Mouse (Mus musculus) mouse trophoblast stem cell (cell line): ENCODE data around the gene Tyk2.

Experiments
- in situ Hi-C, 2 experiments: fragments of 300-500 bp; cut with MseI, MboI; formaldehyde crosslinking; loops; 2 replicates in 1 of 2; 3 replicates in 1 of 2; pipeline ENCODE4 v1.15.1; 2025

Tyk2 gene

DNA sequence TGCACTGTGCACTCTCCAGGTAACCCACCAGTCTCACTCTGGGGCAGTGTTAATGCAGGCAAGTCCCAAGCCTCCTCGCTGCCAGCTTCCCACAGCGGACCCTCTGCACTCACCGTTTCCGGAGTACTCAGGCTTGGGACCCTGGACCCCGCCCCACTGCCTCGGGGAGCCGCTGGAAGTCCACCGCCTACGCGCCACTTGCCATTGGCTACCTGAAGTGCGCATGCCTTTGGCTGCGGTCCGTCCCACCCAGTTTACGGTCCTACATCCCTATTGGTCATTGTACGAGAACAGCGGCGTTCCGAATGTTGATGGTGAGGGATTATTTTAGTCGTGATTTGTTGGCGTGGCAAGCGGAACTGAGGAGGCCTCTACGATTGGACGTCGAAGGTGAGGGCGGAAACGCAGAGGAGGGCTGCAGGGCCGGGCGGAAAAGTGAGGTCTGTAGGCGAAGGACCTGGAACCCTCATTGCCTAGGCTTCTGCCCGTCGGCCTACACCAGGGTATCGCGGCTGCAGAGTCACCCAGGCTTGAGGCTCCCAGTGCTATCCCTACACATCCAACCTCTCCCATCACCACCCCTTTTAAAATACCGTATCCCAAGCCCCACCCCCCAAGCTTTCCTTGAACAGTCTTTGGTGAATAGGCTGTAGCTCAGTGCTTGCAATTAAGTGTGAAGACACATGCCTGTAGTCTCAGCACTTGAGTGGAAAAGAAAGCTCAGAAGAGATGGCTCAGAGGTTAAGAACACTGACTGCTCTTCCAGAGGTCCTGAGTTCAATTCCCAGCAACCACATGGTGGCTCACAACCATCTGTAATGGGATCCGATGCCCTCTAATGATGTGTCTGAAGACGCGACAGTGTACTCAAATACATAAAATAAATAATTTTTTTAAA lies at the start of gene Tyk2:
Gene Tyk2, minus strand, starts transcription at position 185 of the 898 bp plus-strand sequence.
- in situ Hi-C loops, result no loop called here

- in situ Hi-C loops, result no loop called here
These were observed 49.8 kb upstream of the Tyk2 start for GRCm38 (mm10) chr9:21180841-21181240.

- in situ Hi-C loops, result no loop called here
These were observed 49.4 kb upstream of the Tyk2 start for GRCm38 (mm10) chr9:21180402-21180801.

DNA sequence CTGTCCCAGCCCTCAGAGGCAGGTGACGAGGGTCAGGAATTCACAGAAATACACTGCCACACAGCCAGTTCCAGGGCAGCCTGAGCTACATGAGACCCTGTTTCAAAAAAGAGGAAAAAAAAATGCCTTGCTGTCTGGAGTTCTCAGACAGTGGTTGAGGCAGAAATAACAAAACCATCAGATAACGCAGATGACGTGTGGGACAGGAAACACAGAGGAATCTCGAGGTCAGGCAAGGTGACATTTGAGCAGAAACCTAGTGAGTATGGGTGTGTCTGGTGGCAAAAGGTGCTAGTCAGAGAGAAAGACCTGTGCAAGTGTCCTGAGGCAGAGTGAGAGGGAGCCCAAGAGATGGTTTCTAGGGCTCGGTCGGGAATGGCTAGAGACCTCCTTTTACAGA lies 41.3 kb upstream of the Tyk2 start:
- in situ Hi-C loops, result no loop called here

DNA sequence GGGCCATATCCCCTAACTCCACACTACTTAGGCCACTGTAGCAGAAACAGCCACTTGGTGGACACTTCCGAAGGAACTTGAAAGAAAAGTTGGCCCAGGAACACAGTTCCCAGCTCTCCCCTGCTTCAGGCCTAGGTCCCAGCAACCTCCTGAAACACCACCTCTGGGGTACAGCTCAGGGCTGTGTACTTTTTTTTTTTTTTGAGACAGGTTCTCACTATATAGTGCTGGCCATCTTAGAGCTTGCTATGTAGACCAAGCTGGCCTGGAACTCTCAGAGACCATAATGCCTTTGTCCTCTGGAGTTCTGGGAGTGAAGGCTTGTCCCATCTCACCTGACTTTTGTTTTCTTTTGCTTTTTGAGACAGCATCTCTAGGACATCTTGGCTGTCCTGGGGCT lies 38.1 kb upstream of the Tyk2 start:
- in situ Hi-C loops, result no loop called here

- in situ Hi-C loops, result no loop called here
These were observed 37.4 kb upstream of the Tyk2 start for GRCm38 (mm10) chr9:21168161-21169123.

GRCm38 (mm10) chr9:21167140-21168097 lies 36.4 kb upstream of the Tyk2 start:
- in situ Hi-C loops, result no loop called here

DNA sequence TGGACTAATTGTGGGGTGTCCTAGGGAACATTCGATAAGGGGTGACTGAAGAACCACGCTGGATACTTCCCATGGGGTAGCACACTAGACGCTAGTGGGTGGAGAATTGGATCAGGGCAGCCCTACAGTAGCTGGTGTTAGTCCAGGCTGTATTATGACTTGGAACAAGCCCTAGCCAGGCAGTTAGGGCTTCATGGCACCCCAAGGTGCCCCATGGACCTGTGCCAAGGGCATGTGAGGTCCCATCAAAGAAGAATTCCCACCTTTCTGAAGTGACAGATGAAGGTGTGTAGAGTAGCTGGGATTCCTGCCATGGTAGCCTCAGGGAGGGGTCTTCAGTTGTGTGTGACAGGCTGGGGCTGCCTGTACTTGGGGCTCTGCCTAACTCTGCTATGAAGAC lies 35.5 kb upstream of the Tyk2 start:
- in situ Hi-C loops, result no loop called here

DNA sequence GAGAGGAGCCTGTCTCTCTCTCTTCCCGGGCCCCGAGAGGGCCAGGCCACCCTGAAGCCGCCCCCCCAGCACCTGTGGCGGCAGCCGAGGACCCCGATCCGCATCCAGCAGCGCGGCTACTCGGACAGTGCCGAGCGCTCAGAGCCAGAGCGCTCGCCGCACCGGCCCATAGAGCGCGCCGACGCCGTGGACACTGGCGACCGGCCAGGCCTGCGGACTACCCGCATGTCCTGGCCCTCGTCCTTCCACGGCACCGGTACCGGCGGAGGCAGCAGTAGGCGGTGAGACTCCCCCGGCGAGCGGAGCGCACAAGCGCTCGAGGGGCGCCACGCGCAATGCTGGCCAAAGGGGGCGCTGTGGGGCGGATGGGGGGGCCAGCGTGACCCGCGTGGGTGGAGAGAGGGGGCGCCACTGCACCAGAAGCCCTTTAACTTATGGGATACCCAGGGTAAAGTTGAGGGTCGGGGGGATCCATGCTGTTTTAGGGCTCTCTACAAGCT lies 35.0 kb upstream of the Tyk2 start:
- in situ Hi-C loops, result no loop called here

DNA sequence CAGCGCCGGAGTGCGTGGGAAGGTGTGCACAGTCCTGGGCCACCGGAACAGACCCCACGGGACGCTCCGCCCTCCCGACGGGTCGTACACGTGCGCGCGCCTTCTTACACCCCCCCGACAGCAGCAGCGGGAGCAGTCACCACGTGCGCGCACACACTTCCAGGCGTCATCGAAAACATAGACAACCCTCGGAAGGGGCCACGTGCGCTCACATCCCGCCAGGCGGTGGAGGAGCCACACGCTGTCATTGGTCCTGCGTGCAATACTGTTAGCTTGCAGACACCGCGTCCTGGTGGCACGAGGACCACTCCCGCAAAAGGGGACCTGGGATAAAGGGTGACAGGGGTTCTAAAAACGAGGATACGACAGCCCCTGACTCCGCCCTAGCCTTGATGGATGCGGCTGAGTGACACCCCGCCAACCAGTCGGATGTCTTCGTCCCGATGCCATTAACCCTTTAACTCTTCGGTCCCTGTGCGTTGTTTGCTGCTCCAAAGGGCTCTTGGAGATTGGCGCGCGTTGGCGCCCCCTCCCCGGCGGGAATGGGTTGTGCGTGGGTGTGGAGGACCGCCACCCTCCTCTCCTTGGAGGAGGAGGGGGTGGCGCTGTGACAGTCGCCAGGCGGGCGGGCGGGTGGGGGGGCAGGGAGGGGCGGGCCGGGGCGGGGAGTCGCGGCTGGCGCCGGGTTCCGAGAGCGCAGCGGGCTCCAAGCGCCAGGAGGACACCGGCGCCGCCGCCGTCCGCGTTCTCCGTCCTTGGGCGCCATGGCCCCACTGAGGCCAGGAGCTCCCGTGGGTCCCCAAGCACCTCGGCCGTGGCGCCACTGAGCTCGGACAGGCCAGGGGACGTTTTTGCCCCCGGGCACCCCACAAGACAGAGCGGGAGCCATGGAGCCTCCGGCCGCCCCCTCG lies 34.3 kb upstream of the Tyk2 start, which contains the start of gene Pde4a:
Gene Pde4a, plus strand, starts transcription at position 674 of the 911 bp plus-strand sequence.
- in situ Hi-C loops, result no loop called here

- in situ Hi-C loops, result no loop called here
These were observed 33.0 kb upstream of the Tyk2 start for GRCm38 (mm10) chr9:21164072-21164471.

- in situ Hi-C loops, result no loop called here
These were observed 32.3 kb upstream of the Tyk2 start for GRCm38 (mm10) chr9:21163086-21164050.

DNA sequence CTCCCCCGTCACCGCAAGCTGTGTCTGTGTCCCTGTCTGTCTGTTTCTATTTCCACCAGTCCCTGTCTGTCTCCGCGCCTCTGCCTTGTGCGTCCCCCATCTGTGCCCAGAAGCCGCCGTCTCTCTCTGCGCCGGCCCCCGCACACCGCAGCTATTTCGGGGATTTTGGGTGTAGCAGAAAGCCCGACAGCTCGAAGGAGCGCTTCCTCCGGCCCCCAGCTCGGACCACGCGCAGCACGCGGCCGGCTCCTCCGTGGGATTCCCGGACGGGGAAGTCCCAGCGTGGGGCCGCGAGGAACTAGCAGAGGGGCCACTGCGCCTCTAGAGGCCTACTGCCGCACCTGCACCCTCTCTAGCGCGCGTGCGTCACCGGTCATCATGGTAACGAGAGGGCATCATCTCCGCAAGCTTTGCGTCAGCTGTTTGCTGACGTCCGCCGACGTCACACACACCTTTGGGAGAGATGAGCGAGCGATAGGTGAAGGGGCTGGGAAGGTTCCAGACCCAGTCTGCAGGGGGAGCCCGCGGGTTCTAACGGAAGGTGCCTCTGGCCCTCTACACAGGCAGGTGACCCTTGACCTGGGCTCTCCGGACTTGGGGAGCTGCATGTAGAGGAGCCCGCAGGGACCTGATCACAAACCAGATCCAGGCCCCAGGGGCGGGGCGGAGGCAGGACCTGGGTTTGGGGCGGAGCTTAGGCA lies 30.3 kb upstream of the Tyk2 start:
- in situ Hi-C loops, result no loop called here

- in situ Hi-C loops, result no loop called here
These were observed 23.7 kb upstream of the Tyk2 start for GRCm38 (mm10) chr9:21154787-21155186.

DNA sequence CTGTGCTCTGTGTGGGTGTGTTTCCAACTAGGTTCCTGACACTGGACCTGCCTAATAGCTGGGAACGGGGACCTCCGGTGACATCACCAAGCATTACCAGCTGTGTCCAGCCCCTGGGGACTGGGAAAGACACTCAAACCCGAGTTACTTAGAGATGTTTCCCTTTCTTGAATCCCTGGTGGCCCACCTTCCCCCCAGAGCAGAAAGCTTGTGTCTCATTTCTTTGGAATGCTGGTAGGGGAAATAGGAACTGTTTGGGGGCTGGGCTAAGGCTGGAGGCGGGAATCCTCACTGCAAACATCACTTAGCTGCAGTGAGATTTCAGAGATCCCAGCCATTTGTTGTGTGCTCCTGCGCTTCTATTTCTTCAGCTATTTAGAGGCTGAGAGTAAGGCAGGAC lies 22.8 kb upstream of the Tyk2 start:
- in situ Hi-C loops, result no loop called here

- in situ Hi-C loops, result no loop called here
These were observed 22.3 kb upstream of the Tyk2 start for GRCm38 (mm10) chr9:21153331-21153730.

- in situ Hi-C loops, result no loop called here
These were observed 21.7 kb upstream of the Tyk2 start for GRCm38 (mm10) chr9:21152715-21153114.
